Comparison of ENCODE assay signal across 11 mouse cellular contexts in genomic region chr1:130838288-130838687, GRCm38 (mm10). TPM values are rescaled to one million over a fixed set of nuclear protein-coding genes. Genes with fewer than 3 reads are reported as not detected.
DNase-seq lines count a peak whose midpoint lies in the region; ATAC-seq lines count a peak whose summit lies in the region.
"Had no signal": no experiment of that assay in that cellular context is flagged by ENCODE, and none has a peak within 500 bp of the region (broad histone marks: within the 10 kb centered on the region; RNA-seq: fewer than 3 reads in every experiment).

No protein-coding gene starts in this region.

- WGBS in forebrain, embryonic 14.5 days = 62% methylated on average over 6 of the region's 6 CpGs
- WGBS in forebrain, embryonic 12.5 days = 65% methylated on average over 6 of the region's 6 CpGs

- DNase-seq in forebrain, embryonic 14.5 days (ENCODE audit: low spot score) = peak; percentile 18
- DNase-seq in 416B (ENCODE audit: low read depth) = peak; percentile 72
- peak; percentile 45 for DNase-seq in c-Kit-positive CD71-negative TER-119-negative erythroid progenitor cells, embryonic 14.5 days (ENCODE audit: low read depth)
- peak; percentile 10 for DNase-seq in mesoderm, embryonic 11.5 days (ENCODE audit: low read depth, low spot score)
- DNase-seq in gastrocnemius, postnatal 25 days = no peak
- DNase-seq in cerebellum, postnatal 36 days = no peak

- no peaks in the 10 kb centered on the region for H3K36me3 ChIP-seq in forebrain, embryonic 14.5 days (ENCODE audit: control insufficient read depth, insufficient read depth, low read length)
- no peaks in the 10 kb centered on the region for H3K36me3 ChIP-seq in forebrain, embryonic 12.5 days (replicated peaks)
- H3K36me3 ChIP-seq: G1E had no signal

- no peak overlapping the region for H3K9ac ChIP-seq in forebrain, embryonic 14.5 days (ENCODE audit: low read length)
- no peak overlapping the region for H3K9ac ChIP-seq in forebrain, embryonic 12.5 days

- H3K4me1 ChIP-seq in forebrain, embryonic 14.5 days (ENCODE audit: control insufficient read depth, insufficient read depth, low read length) = no peaks in the 10 kb centered on the region
- no peaks in the 10 kb centered on the region for H3K4me1 ChIP-seq in forebrain, embryonic 12.5 days

- H3K4me2 ChIP-seq in forebrain, embryonic 14.5 days (ENCODE audit: low read length) = no peak overlapping the region
- no peak overlapping the region for H3K4me2 ChIP-seq in forebrain, embryonic 12.5 days

- H3K4me3 ChIP-seq in forebrain, embryonic 14.5 days (ENCODE audit: low read depth, low read length) = no peak overlapping the region
- H3K4me3 ChIP-seq in forebrain, embryonic 12.5 days (replicated peaks) = no peak overlapping the region
- H3K4me3 ChIP-seq: erythroblast, embryonic 14.5 days had no signal

- no peak overlapping the region for H3K27ac ChIP-seq in forebrain, embryonic 14.5 days (ENCODE audit: low read depth, low read length)
- H3K27ac ChIP-seq in forebrain, embryonic 12.5 days = no peak overlapping the region

- no peaks in the 10 kb centered on the region for H3K9me3 ChIP-seq in forebrain, embryonic 14.5 days (replicated peaks; ENCODE audit: control insufficient read depth, low read length)
- no peaks in the 10 kb centered on the region for H3K9me3 ChIP-seq in forebrain, embryonic 12.5 days
- H3K9me3 ChIP-seq: G1E had no signal

- no peaks in the 10 kb centered on the region for H3K27me3 ChIP-seq in forebrain, embryonic 14.5 days (replicated peaks; ENCODE audit: control insufficient read depth, insufficient read depth, low read length)
- no peaks in the 10 kb centered on the region for H3K27me3 ChIP-seq in forebrain, embryonic 12.5 days

- ATAC-seq in forebrain, embryonic 14.5 days = no peak
- ATAC-seq in forebrain, embryonic 12.5 days (ENCODE audit: low FRiP score) = no peak
- ATAC-seq in monocyte, adult 5-6 weeks (replicated peaks; ENCODE audit: insufficient number of reproducible peaks, low FRiP score, low TSS enrichment, poor library complexity, severe bottlenecking) = no peak

RNA-seq across cellular contexts. Expression of gene Pigr, which starts 11.8 kb away (rescaled TPM):
- polyA plus RNA-seq in forebrain, embryonic 14.5 days (2014; fragmentation: Nextera tagmentation; extraction: Ambion mirVana) = not detected in 2 replicates
- polyA plus RNA-seq in forebrain, embryonic 12.5 days (2016; fragmentation: Nextera tagmentation; extraction: Ambion mirVana) = not detected in 2 replicates
- total RNA-seq in monocyte, adult 5-6 weeks (2017) = 0.19 TPM in 1 of 3 replicates, not detected in the others
- total RNA-seq in gastrocnemius, postnatal 25 days (2021) = not detected
- total RNA-seq: layer of hippocampus, adult 18-20 months had no signal
- polyA plus RNA-seq: G1E had no signal

RNA-seq across cellular contexts. Expression of gene Fcmr, which starts 27.2 kb away (rescaled TPM):
- not detected in 2 replicates for polyA plus RNA-seq in forebrain, embryonic 14.5 days (2014; fragmentation: Nextera tagmentation; extraction: Ambion mirVana)
- not detected in 2 replicates for polyA plus RNA-seq in forebrain, embryonic 12.5 days (2016; fragmentation: Nextera tagmentation; extraction: Ambion mirVana)
- 27.7 to 41.4 TPM (median 29.9 TPM) in 3 replicates for total RNA-seq in monocyte, adult 5-6 weeks (2017)
- total RNA-seq in gastrocnemius, postnatal 25 days (2021) = not detected
- total RNA-seq: G1E; layer of hippocampus, adult 18-20 months had no signal
- polyA plus RNA-seq: erythroblast, embryonic 14.5 days; G1E had no signal

RNA-seq across cellular contexts. Expression of gene Fcamr, which starts 37.6 kb away (rescaled TPM):
- polyA plus RNA-seq in forebrain, embryonic 14.5 days (2014; fragmentation: Nextera tagmentation; extraction: Ambion mirVana) = not detected in 2 replicates
- polyA plus RNA-seq in forebrain, embryonic 12.5 days (2016; fragmentation: Nextera tagmentation; extraction: Ambion mirVana) = not detected in 2 replicates
- not detected in 3 replicates for total RNA-seq in monocyte, adult 5-6 weeks (2017)
- not detected for total RNA-seq in gastrocnemius, postnatal 25 days (2021)
- total RNA-seq: G1E; layer of hippocampus, adult 18-20 months had no signal
- polyA plus RNA-seq: erythroblast, embryonic 14.5 days; G1E had no signal

RNA-seq across cellular contexts. Expression of gene Il24, which starts 49.0 kb away (rescaled TPM):
- polyA plus RNA-seq in forebrain, embryonic 14.5 days (2014; fragmentation: Nextera tagmentation; extraction: Ambion mirVana) = not detected in 2 replicates
- polyA plus RNA-seq in forebrain, embryonic 12.5 days (2016; fragmentation: Nextera tagmentation; extraction: Ambion mirVana) = not detected in 2 replicates
- total RNA-seq in monocyte, adult 5-6 weeks (2017) = not detected in 3 replicates
- total RNA-seq in gastrocnemius, postnatal 25 days (2021) = not detected
- total RNA-seq: G1E; layer of hippocampus, adult 18-20 months had no signal
- polyA plus RNA-seq: erythroblast, embryonic 14.5 days; G1E had no signal

Comparison
In these comparisons a context has a peak if more than half of its experiments do, and no peak if none do; other contexts are left out.
1. DNase-seq: peak in forebrain, embryonic 14.5 days (single experiment), 416B (single experiment), c-Kit-positive CD71-negative TER-119-negative erythroid progenitor cells, embryonic 14.5 days (single experiment) and mesoderm, embryonic 11.5 days (single experiment); none in gastrocnemius, postnatal 25 days (single experiment) and cerebellum, postnatal 36 days (0 of 2).
2. RNA of gene Fcmr, which starts 27.2 kb away (total RNA-seq): 27.7 to 41.4 TPM in monocyte, adult 5-6 weeks; not detected in gastrocnemius, postnatal 25 days; every median in the first group is over 10 times any median in the second.